Mouse (Mus musculus) neutrophil, adult 5-6 weeks (primary cell): ENCODE results near the gene Gm10486. TPM values are rescaled to one million over a fixed set of nuclear protein-coding genes. Genes with fewer than 3 reads are reported as not detected.
"Not testable (repeated sequence)": the region's sequence is repeated elsewhere in the genome, so short reads cannot be mapped to it uniquely, and the experiment has no call there.

ENCODE experiments used
- ATAC-seq: fragments of 151-379, 151-347 bp; 2 replicates; pipeline ENCODE4 v1.8.0; 2017; ENCODE audit warnings: mild to moderate bottlenecking, moderate TSS enrichment; ENCODE audit not compliant: insufficient number of reproducible peaks, poor library complexity, low FRiP score, severe bottlenecking; ENCODE audit errors: extremely low read depth
- total RNA-seq: library from RNA; stranded (forward); fragments of 200-1000 nt; gene quantifications from 2 replicates; pipeline ENCODE4 v1.2.3, GENCODE M21; 2017

Gm10486 gene
- total RNA-seq, result not detected in 2 replicates

GRCm38 (mm10) chrX:35067084-35067483, at the start of gene Gm10486:
Gm10486 (plus strand) TSS chrX:35067384.
- ATAC-seq, result not testable (repeated sequence)
